Mouse (Mus musculus): ENCODE results near the gene Napsa. TPM values are rescaled to one million over a fixed set of nuclear protein-coding genes. Genes with fewer than 3 reads are reported as not detected.

Gene Napsa
- 3.4 and 3.9 TPM in 2 replicates for polyA plus RNA-seq (2015; fragmentation: Nextera tagmentation; extraction: Ambion mirVana)

- Histone ChIP-seq H3K27ac (ENCODE audit: low read length) (no peak within 1 kb of the TSS), H3K27me3 (replicated peaks; ENCODE audit: control insufficient read depth, insufficient read depth, low read length) (no peaks in the 10 kb centered on the region), H3K4me2 (ENCODE audit: low read depth, low read length) (no peak within 1 kb of the TSS), H3K36me3 (ENCODE audit: control insufficient read depth, insufficient read depth, low read length) (no peaks in the 10 kb centered on the region), H3K9ac (ENCODE audit: low read depth, low read length) (no peak within 1 kb of the TSS), H3K4me3 (ENCODE audit: low read length) (no peak within 1 kb of the TSS), H3K4me1 (ENCODE audit: control insufficient read depth, insufficient read depth, low read length) (no peaks in the 10 kb centered on the region), H3K9me3 (ENCODE audit: control insufficient read depth, low read length) (no peaks in the 10 kb centered on the region)
- ATAC-seq, result no peak
- WGBS, result 34% methylated on average over 7 of the region's 7 CpGs
These were observed at the start of gene Napsa for GRCm38 (mm10) chr7:44572213-44572701. Gene Napsa, plus strand, starts transcription at chr7:44572380.

GRCm38 (mm10) chr7:44523056-44523455 is 49.1 kb upstream of the Napsa start:
- Histone ChIP-seq H3K27ac (ENCODE audit: low read length) (no peak overlapping the region), H3K27me3 (replicated peaks; ENCODE audit: control insufficient read depth, insufficient read depth, low read length) (peaks cover 34% of the 10 kb centered on the region), H3K4me2 (ENCODE audit: low read depth, low read length) (no peak overlapping the region), H3K4me1 (ENCODE audit: control insufficient read depth, insufficient read depth, low read length) (peaks cover 12% of the 10 kb centered on the region), H3K36me3 (ENCODE audit: control insufficient read depth, insufficient read depth, low read length) (no peaks in the 10 kb centered on the region), H3K9ac (ENCODE audit: low read depth, low read length) (no peak overlapping the region), H3K4me3 (ENCODE audit: low read length) (no peak overlapping the region), H3K9me3 (ENCODE audit: control insufficient read depth, low read length) (no peaks in the 10 kb centered on the region)
- 81% methylated on average over 2 of the region's 2 CpGs for WGBS
- ATAC-seq, result no peak

GRCm38 (mm10) chr7:44524502-44524901 is 47.7 kb upstream of the Napsa start, which contains the start of gene Mybpc2:
Gene Mybpc2, minus strand, starts transcription at chr7:44524656.
- Histone ChIP-seq H3K4me3 (ENCODE audit: low read length) (peak within 1 kb of the TSS; percentile 21), H3K4me2 (ENCODE audit: low read depth, low read length) (peak within 1 kb of the TSS; percentile 43), H3K27me3 (replicated peaks; ENCODE audit: control insufficient read depth, insufficient read depth, low read length) (peaks cover 34% of the 10 kb centered on the region), H3K9ac (ENCODE audit: low read depth, low read length) (peak within 1 kb of the TSS; percentile 58), H3K9me3 (ENCODE audit: control insufficient read depth, low read length) (no peaks in the 10 kb centered on the region), H3K27ac (ENCODE audit: low read length) (no peak within 1 kb of the TSS), H3K4me1 (ENCODE audit: control insufficient read depth, insufficient read depth, low read length) (peaks cover 16% of the 10 kb centered on the region), H3K36me3 (ENCODE audit: control insufficient read depth, insufficient read depth, low read length) (no peaks in the 10 kb centered on the region)
- ATAC-seq, result no peak
- WGBS, result 34% methylated on average over 12 of the region's 12 CpGs

GRCm38 (mm10) chr7:44525126-44525832 is 46.9 kb upstream of the Napsa start:
- 15% methylated on average over 22 of the region's 22 CpGs for WGBS
- peak; percentile 40 for ATAC-seq
- H3K36me3 ChIP-seq (ENCODE audit: control insufficient read depth, insufficient read depth, low read length), result no peaks in the 10 kb centered on the region
- peak overlapping the region; percentile 21 for H3K4me3 ChIP-seq (ENCODE audit: low read length)
- H3K4me2 ChIP-seq (ENCODE audit: low read depth, low read length), result peak overlapping the region; percentile 43
- H3K27me3 ChIP-seq (replicated peaks; ENCODE audit: control insufficient read depth, insufficient read depth, low read length), result peaks cover 34% of the 10 kb centered on the region
- H3K27ac ChIP-seq (ENCODE audit: low read length), result no peak overlapping the region
- H3K9me3 ChIP-seq (ENCODE audit: control insufficient read depth, low read length), result no peaks in the 10 kb centered on the region
- peak overlapping the region; percentile 58 for H3K9ac ChIP-seq (ENCODE audit: low read depth, low read length)
- peaks cover 16% of the 10 kb centered on the region for H3K4me1 ChIP-seq (ENCODE audit: control insufficient read depth, insufficient read depth, low read length)

GRCm38 (mm10) chr7:44526414-44527154 is 45.6 kb upstream of the Napsa start:
- H3K4me1 ChIP-seq (ENCODE audit: control insufficient read depth, insufficient read depth, low read length), result peaks cover 16% of the 10 kb centered on the region
- no peak overlapping the region for H3K27ac ChIP-seq (ENCODE audit: low read length)
- no peak overlapping the region for H3K4me3 ChIP-seq (ENCODE audit: low read length)
- H3K9me3 ChIP-seq (ENCODE audit: control insufficient read depth, low read length), result no peaks in the 10 kb centered on the region
- H3K9ac ChIP-seq (ENCODE audit: low read depth, low read length), result no peak overlapping the region
- peaks cover 30% of the 10 kb centered on the region for H3K27me3 ChIP-seq (replicated peaks; ENCODE audit: control insufficient read depth, insufficient read depth, low read length)
- ATAC-seq, result no peak
- H3K4me2 ChIP-seq (ENCODE audit: low read depth, low read length), result no peak overlapping the region
- H3K36me3 ChIP-seq (ENCODE audit: control insufficient read depth, insufficient read depth, low read length), result no peaks in the 10 kb centered on the region
- WGBS, result 89% methylated on average over 14 of the region's 14 CpGs

- Histone ChIP-seq H3K27me3 (replicated peaks; ENCODE audit: control insufficient read depth, insufficient read depth, low read length) (peaks cover 19% of the 10 kb centered on the region; the same call in 1 of the 2 replicates), H3K9ac (ENCODE audit: low read depth, low read length) (peak overlapping the region; percentile 68), H3K4me2 (ENCODE audit: low read depth, low read length) (peak overlapping the region; percentile 88), H3K36me3 (ENCODE audit: control insufficient read depth, insufficient read depth, low read length) (no peaks in the 10 kb centered on the region), H3K4me3 (ENCODE audit: low read length) (peak overlapping the region; percentile 52), H3K9me3 (ENCODE audit: control insufficient read depth, low read length) (no peaks in the 10 kb centered on the region), H3K27ac (ENCODE audit: low read length) (no peak overlapping the region), H3K4me1 (ENCODE audit: control insufficient read depth, insufficient read depth, low read length) (peaks cover 19% of the 10 kb centered on the region)
- ATAC-seq, result peak; percentile 70
- WGBS, result 5% methylated on average over 40 of the region's 40 CpGs
These were observed 44.4 kb upstream of the Napsa start for GRCm38 (mm10) chr7:44527483-44528398.

- H3K4me2 ChIP-seq (ENCODE audit: low read depth, low read length), result no peak overlapping the region
- H3K9me3 ChIP-seq (ENCODE audit: control insufficient read depth, low read length), result no peaks in the 10 kb centered on the region
- H3K27ac ChIP-seq (ENCODE audit: low read length), result no peak overlapping the region
- WGBS, result 68% methylated on average over 5 of the region's 5 CpGs
- peaks cover 19% of the 10 kb centered on the region for H3K4me1 ChIP-seq (ENCODE audit: control insufficient read depth, insufficient read depth, low read length)
- no peak for ATAC-seq
- H3K9ac ChIP-seq (ENCODE audit: low read depth, low read length), result no peak overlapping the region
- H3K4me3 ChIP-seq (ENCODE audit: low read length), result no peak overlapping the region
- H3K27me3 ChIP-seq (replicated peaks; ENCODE audit: control insufficient read depth, insufficient read depth, low read length), result peaks cover 4% of the 10 kb centered on the region; the same call in 1 of the 2 replicates
- no peaks in the 10 kb centered on the region for H3K36me3 ChIP-seq (ENCODE audit: control insufficient read depth, insufficient read depth, low read length)
These were observed 42.7 kb upstream of the Napsa start for GRCm38 (mm10) chr7:44529518-44529917.

GRCm38 (mm10) chr7:44530507-44530906 is 41.7 kb upstream of the Napsa start:
- Histone ChIP-seq H3K4me1 (ENCODE audit: control insufficient read depth, insufficient read depth, low read length) (peaks cover 12% of the 10 kb centered on the region), H3K9me3 (ENCODE audit: control insufficient read depth, low read length) (no peaks in the 10 kb centered on the region), H3K36me3 (ENCODE audit: control insufficient read depth, insufficient read depth, low read length) (no peaks in the 10 kb centered on the region), H3K27ac (ENCODE audit: low read length) (no peak overlapping the region), H3K9ac (ENCODE audit: low read depth, low read length) (no peak overlapping the region), H3K4me2 (ENCODE audit: low read depth, low read length) (no peak overlapping the region), H3K27me3 (replicated peaks; ENCODE audit: control insufficient read depth, insufficient read depth, low read length) (peaks cover 4% of the 10 kb centered on the region; the same call in 1 of the 2 replicates), H3K4me3 (ENCODE audit: low read length) (no peak overlapping the region)
- 82% methylated on average over 3 of the region's 3 CpGs for WGBS
- no peak for ATAC-seq

Measured in intestine, embryonic 16.5 days (tissue).